Mouse (Mus musculus): ENCODE measurements around the gene Gm15737.

DNA sequence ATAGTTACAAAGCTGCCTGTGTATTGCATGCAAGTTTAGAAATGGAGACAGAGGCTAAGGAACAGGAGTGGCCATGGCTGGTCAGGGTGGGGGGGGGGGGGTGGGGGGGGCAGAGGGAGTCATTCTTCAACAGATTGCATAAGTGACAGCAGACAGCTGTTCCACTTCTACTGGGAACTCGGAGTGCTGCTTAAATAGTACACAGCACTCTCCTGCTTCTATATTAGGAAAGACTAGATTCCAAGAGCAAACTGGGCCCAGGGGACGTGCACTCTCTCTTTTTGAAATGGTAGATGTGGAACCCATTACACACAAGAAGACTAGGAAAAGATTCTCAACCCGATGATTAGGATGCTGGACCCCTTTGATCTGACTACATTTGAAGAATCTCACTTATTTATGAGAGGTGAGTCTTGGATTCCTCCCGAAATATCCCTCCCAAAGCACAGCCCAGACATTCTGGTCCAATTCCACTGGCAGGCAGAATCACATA, at the start of gene Gm15737:
- TF ChIP-seq CTCF (IDR thresholded peaks at IDR 0.05; ENCODE audit: low read depth): no peak
- no peak for TF ChIP-seq EP300 (IDR thresholded peaks at IDR 0.05; ENCODE audit: low read depth)
